Mouse (Mus musculus): ENCODE measurements at regions not wholly inside any gene's neighbourhood (a gene's known extent, or its start where the extent isn't known, plus 50 kb on each side); places are given as distances from the start of the nearest gene placed in this dataset.
A peak's percentile ranks its signal among the peaks of the same experiment; 100 is the strongest.

GRCm38 (mm10) chr10:121150668-121151067, 116.9 kb downstream of the Wif1 start:
- DNase-seq (ENCODE audit: low spot score), result no peak

- DNase-seq (ENCODE audit: low spot score), result no peak
These were observed 119.9 kb downstream of the Wif1 start for GRCm38 (mm10) chr10:121153625-121154024.

GRCm38 (mm10) chr10:121160499-121160898, 126.7 kb downstream of the Wif1 start:
- DNase-seq (ENCODE audit: low spot score), result no peak

- DNase-seq (ENCODE audit: low spot score), result no peak
These were observed 127.4 kb downstream of the Wif1 start for GRCm38 (mm10) chr10:121161201-121161600.

- DNase-seq (ENCODE audit: low spot score), result no peak
These were observed 140.3 kb downstream of the Wif1 start for GRCm38 (mm10) chr10:121174022-121174421.

GRCm38 (mm10) chr10:121189139-121189538, 155.4 kb downstream of the Wif1 start:
- DNase-seq (ENCODE audit: low spot score), result no peak

- DNase-seq (ENCODE audit: low spot score), result no peak
These were observed 151.8 kb downstream of the Tbc1d30 start for GRCm38 (mm10) chr10:121199236-121199635.

- no peak for DNase-seq (ENCODE audit: low spot score)
These were observed 148.5 kb downstream of the Tbc1d30 start for GRCm38 (mm10) chr10:121202531-121202930.

GRCm38 (mm10) chr10:121205551-121205950, 145.5 kb downstream of the Tbc1d30 start:
- no peak for DNase-seq (ENCODE audit: low spot score)

GRCm38 (mm10) chr10:121206002-121206742, 144.9 kb downstream of the Tbc1d30 start:
- DNase-seq (ENCODE audit: low spot score), result peak; percentile 68

- no peak for DNase-seq (ENCODE audit: low spot score)
These were observed 144.4 kb downstream of the Tbc1d30 start for GRCm38 (mm10) chr10:121206743-121207039.
